Mouse (Mus musculus): ENCODE results near the gene Fam3c.

Fam3c gene

GRCm38 (mm10) chr6:22356086-22356507 is at the start of gene Fam3c:
Fam3c (minus strand) TSS chr6:22356243.
- DNase-seq = peak; percentile 95

- DNase-seq = no peak
These were observed 49.0 kb upstream of the Fam3c start for GRCm38 (mm10) chr6:22405021-22405420.

DNA sequence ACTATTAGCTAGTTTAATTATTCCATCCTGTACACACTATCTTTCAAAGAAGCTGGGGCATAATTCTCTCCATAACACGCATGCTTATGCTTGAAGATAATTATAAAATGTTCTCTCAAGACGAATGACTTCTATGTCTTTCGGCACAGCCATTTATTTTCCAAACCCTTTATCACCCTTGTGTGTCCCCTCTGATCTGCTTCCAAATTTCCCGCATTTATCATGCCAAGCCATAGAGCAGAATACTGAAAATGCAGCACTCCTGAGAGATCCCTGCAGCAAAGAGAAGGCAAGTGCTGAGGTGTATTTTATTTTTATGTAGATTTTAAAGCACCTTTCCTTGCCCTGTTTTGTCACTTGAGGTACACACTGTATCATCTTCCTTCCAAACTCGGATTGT is 47.7 kb upstream of the Fam3c start:
- DNase-seq = no peak

- no peak for DNase-seq
These were observed 47.3 kb upstream of the Fam3c start for GRCm38 (mm10) chr6:22403317-22403716.

GRCm38 (mm10) chr6:22402548-22403164 is 46.6 kb upstream of the Fam3c start:
- no peak for DNase-seq

GRCm38 (mm10) chr6:22402037-22402436 is 46.0 kb upstream of the Fam3c start:
- no peak for DNase-seq

DNA sequence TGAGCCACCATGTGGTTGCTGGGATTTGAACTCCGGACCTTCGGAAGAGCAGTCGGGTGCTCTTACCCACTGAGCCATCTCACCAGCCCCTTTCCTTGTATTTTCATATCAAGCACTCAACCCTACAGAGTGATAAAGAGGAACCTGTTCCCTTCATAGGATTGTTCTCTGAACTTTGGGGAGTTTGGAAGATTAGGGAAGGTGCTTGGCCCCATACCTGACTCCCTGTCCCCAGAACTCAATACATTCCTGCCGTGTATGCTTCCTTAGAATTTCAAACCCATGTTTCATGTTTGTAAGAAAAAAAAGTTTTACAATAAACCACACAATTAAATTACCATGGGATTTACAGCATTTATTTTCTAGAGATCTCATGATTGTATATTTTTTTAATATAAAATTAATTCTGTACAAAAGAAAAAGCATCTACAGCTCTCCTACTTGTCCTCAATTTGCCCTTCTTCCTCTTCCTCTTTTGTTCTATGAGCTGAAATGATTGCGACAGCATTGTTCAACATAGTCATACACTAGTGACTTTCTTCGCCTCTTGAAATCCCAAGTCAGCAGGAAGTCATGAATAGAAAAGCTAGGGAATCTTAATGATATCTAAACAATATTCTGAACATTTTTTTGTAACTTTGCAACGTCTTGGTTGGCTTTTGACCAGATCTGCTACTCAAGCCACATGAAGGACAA is 42.2 kb upstream of the Fam3c start:
- DNase-seq = no peak

- no peak for DNase-seq
These were observed 39.2 kb upstream of the Fam3c start for GRCm38 (mm10) chr6:22395207-22395606.

- DNase-seq = peak; percentile 5
These were observed 34.8 kb upstream of the Fam3c start for GRCm38 (mm10) chr6:22390654-22391365.

DNA sequence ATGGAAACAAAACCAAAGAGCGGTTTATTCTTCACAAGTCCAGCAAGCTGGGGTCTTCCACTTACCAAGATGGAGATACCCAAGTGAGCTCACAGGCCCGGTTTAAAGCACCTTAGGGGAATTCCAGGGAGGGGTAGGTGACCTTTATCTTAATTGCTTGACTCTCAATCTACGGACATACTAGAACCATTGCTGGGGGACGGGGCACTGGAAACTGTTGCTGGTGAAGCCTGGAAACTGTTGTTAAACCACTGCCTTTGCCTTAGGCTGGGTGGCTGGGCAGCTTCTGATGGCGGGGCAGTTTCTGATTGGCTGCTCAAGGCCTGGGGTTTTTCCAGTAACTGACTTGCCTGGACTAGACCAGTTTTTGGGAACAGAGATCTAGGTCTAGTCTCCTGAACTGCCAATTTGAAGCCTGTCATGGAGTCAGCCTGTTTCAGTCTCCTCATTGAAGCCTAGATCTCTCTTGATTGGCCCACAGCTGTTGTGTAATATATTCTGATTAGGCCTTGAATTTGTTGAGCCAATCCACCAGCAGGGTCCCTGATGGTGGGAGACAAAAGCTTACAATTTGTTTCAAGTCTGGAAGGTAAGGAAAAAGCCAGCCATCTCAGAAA is 29.3 kb upstream of the Fam3c start:
- no peak for DNase-seq

DNA sequence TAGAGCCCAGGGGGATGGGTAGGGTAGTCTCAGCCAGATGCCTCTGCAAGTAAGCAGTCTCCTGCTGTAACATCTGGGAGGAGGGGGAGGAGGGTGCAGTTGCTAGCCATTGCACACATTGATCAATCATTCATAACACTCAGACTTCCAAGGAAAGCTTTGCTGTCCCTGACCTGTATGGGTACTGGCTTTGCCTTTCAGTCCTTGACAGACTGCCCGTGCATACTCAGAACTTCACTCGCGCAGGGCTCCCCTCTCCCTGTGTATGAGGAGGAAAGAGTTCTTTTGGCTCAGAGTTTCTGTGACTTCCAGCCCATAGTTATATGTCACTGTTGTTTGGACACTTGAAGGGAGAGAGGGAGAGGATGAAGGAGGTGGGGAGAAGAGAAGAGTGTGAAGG is 24.2 kb upstream of the Fam3c start:
- no peak for DNase-seq

- no peak for DNase-seq
These were observed 23.8 kb upstream of the Fam3c start for GRCm38 (mm10) chr6:22379831-22380230.

- DNase-seq = no peak
These were observed 22.4 kb upstream of the Fam3c start for GRCm38 (mm10) chr6:22378462-22378861.

GRCm38 (mm10) chr6:22374791-22375190 is 18.7 kb upstream of the Fam3c start:
- no peak for DNase-seq

DNA sequence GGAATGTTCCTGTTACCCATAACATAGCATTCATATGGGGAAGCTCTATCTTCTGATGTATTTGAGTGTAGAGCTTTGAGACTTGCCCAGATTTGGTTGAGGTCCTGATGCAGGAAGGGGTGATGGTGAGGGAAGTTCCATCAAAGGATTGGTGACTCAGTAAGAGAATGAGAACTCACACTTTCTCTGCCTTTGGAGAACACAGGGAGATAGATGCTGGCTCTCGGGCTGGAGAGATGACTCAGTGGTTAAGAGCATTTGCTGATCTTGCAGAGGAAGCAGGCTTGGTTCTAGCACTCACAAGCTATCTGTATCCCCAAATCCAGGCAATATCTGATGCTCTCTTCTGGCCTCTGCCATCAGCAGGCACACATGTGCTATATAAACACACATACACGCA is 17.4 kb upstream of the Fam3c start:
- no peak for DNase-seq

- DNase-seq = no peak
These were observed 10.9 kb upstream of the Fam3c start for GRCm38 (mm10) chr6:22366977-22367376.

GRCm38 (mm10) chr6:22363590-22363989 is 7.5 kb upstream of the Fam3c start:
- no peak for DNase-seq

DNA sequence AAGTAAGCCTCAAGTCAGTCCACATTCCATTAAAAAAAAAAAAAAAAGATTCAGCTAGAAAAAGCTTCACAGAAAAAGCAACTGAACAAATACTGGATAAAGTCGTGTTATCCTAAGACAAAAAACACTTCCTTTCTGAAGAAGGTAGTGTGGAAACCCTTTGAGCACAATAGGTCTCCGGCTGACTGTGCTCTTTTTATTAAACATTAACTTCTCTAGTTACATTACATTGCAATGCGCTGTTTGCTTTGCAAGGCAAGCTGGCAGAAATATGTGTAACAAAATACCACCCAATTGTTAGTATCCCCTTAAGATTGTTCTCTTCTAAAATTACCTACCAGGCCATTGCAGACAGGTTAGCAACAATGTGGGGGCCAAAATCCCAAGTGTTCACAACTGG is 5.9 kb upstream of the Fam3c start:
- DNase-seq = no peak

DNA sequence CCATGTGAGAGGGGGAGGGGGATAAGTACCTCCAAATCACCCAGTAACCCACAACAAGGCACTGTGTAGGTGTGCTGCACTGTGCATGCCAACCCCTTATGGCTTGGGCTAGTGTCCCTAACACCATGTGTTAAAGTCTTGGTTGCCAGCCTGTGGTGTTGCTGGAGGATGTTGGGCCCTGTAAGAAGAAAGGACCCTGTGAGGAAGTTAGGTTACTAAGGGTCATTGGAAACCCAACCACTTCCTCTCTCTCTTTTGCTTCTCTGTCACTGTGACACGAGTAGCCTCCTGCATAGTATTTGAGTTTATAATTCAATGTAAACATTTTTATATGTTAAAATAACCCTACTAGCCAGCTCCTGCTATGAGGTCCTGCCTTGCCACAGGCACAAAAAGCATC is 3.0 kb upstream of the Fam3c start:
- no peak for DNase-seq

DNA sequence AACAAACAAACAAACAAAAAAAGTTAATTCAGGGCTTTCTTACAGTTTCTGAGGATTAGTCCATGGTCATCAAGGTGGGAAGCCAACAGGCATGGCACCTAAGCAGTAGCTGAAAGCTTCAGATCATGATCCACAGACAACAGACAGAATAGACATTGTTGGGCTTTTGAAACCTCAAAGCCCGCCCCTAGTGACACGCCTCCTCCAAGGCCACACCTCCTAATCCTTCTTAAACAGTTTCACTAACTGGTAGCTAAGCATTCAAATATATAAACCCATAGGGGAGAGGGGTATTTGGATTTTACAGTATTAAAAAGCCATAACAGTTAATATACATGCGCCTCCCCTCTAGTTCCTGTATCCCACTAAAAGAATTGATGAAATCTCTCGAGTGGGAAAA is 1.3 kb upstream of the Fam3c start:
- DNase-seq = no peak

DNA sequence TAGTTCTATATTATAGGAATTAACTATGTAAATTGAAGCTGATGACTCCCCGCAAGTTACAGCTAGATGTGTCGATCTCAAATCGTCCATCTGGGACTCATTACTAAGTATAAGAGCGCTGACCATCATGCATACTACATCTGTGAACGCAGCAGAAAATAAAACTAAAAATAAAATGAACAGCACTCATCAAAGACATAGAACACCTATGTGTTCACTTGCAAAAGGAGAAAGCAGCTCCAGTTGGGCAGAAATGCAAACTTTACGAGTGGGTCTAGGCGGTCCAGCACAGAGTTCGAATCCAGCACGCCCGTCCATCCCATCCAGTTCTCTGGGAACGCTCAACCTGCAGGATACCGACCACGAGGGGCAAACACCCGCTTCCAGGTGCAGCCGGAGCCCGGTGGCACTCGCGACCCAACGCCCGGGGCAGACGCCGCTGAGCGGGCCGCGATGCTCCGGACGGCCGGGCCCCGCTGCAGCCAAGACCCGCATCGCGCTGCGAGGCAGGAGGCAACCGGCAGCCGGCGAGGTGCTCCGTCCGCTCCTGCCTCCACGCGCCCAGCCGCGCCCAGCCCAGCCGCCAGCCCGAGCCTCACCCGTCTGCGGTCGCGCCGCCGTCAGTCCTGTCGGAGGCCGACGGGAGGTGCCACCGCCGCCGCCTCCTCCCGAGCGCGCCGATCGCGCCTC is 502 bp downstream of the Fam3c start:
- DNase-seq = no peak

DNA sequence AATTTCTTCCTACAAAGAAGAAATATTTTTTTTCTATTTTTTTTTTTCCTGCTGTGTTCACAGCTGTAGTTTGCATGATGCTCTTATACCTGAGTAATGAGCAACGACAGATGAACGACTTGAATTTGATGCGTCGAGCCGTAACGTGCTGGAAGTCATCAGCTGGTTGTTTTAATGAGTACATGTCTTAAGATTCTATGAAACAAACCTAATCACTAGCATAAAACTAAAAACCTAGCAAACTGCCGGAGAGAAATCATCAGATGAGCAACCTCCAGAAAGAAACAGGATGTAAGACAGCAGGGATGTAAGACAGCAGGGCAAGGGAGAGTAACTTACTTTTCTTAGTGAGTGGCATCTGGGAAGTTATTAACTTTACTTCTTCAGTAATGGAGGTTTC is 1.4 kb downstream of the Fam3c start:
- DNase-seq = no peak

- no peak for DNase-seq
These were observed 2.0 kb downstream of the Fam3c start for GRCm38 (mm10) chr6:22354031-22354430.

Measured in kidney, postnatal 14 days (tissue).